Mouse (Mus musculus): ENCODE results near the gene Dnajb14. TPM values are rescaled to one million over a fixed set of nuclear protein-coding genes. Genes with fewer than 3 reads are reported as not detected.

Dnajb14 gene
- polyA plus RNA-seq, 1 experiment from 2014 or later: 7.0 TPM

Other genes with a start within 250 kb of the Dnajb14 start
- 5.9 and 8.7 TPM in 2 replicates for gene Ddit4l, start 246.1 kb upstream of the Dnajb14 start, polyA plus RNA-seq (2016; fragmentation: Nextera tagmentation; extraction: Ambion mirVana)
- not detected in 2 replicates for gene Gm21962, start 196.2 kb upstream of the Dnajb14 start, polyA plus RNA-seq (2016; fragmentation: Nextera tagmentation; extraction: Ambion mirVana)
- 3,095 and 3,165 TPM in 2 replicates for gene H2afz, start 3.2 kb upstream of the Dnajb14 start, polyA plus RNA-seq (2016; fragmentation: Nextera tagmentation; extraction: Ambion mirVana)
- 82.8 and 83.3 TPM in 2 replicates for gene Lamtor3, start 50.8 kb downstream of the Dnajb14 start, polyA plus RNA-seq (2016; fragmentation: Nextera tagmentation; extraction: Ambion mirVana)
- 2.3 and 2.4 TPM in 2 replicates for gene Dapp1, start 113.9 kb downstream of the Dnajb14 start, polyA plus RNA-seq (2016; fragmentation: Nextera tagmentation; extraction: Ambion mirVana)
- 0.04 and 0.18 TPM in 2 replicates for gene 1110002E22Rik, start 197.4 kb downstream of the Dnajb14 start, polyA plus RNA-seq (2016; fragmentation: Nextera tagmentation; extraction: Ambion mirVana)
- not detected in 2 replicates for gene Gm5105, start 199.7 kb downstream of the Dnajb14 start, polyA plus RNA-seq (2016; fragmentation: Nextera tagmentation; extraction: Ambion mirVana)